Mouse (Mus musculus) heart, adult 2 months (tissue): Measurements from ENCODE around the gene Thbs2.

Source experiments
- CTCF ChIP-seq: fragments of 200-600 bp; IDR thresholded peaks from 2 replicates; pipeline ENCODE4 v1.8.1; 2022; ENCODE audit warnings: antibody characterized with exemption, mild to moderate bottlenecking, moderate library complexity
- EP300 ChIP-seq: fragments of 200-500 bp; IDR thresholded peaks from 2 replicates; pipeline ENCODE4 v1.6.1; 2011; ENCODE audit warnings: low read depth, low read length, control low read depth; ENCODE audit not compliant: insufficient read depth
- POLR2A ChIP-seq: fragments of 200-500 bp; IDR thresholded peaks from 2 replicates; pipeline ENCODE4 v1.6.1; 2011; ENCODE audit warnings: mild to moderate bottlenecking, low read depth, low read length, control low read depth; ENCODE audit not compliant: insufficient read depth

- TF ChIP-seq CTCF (no peak), POLR2A (no peak), EP300 (no peak)
Measured at GRCm38 (mm10) chr17:14677198-14677597, 16.8 kb downstream of the Thbs2 start.
